In genomic region chr6:4413201-4413600, GRCm38 (mm10) we compare ENCODE assay signal across 18 mouse cellular contexts.
"Had no signal": no experiment of that assay in that cellular context is flagged by ENCODE, and none has a peak within 500 bp of the region (broad histone marks: within the 10 kb centered on the region; RNA-seq: fewer than 3 reads in every experiment).

No protein-coding gene starts in this region.

- H3K27me3 ChIP-seq: liver, embryonic 15.5 days; lung, embryonic 15.5 days; megakaryocyte, embryonic 14.5 days; midbrain, embryonic 12.5 days; neural tube, embryonic 12.5 days; stomach, embryonic 15.5 days had no signal

- ATAC-seq: liver, postnatal 0 days; lung, postnatal 0 days had no signal

- H3K9me3 ChIP-seq: liver, embryonic 15.5 days; lung, embryonic 15.5 days; megakaryocyte, embryonic 14.5 days; midbrain, embryonic 12.5 days; neural tube, embryonic 12.5 days; stomach, embryonic 15.5 days had no signal

- H3K4me2 ChIP-seq: liver, embryonic 15.5 days; lung, embryonic 15.5 days; midbrain, embryonic 12.5 days; neural tube, embryonic 12.5 days; stomach, embryonic 15.5 days had no signal

- H3K36me3 ChIP-seq: liver, embryonic 15.5 days; lung, embryonic 15.5 days; midbrain, embryonic 12.5 days; neural tube, embryonic 12.5 days; stomach, embryonic 15.5 days had no signal

- DNase-seq: liver, postnatal 0 days; lung, adult 2 months; lung, postnatal 14 days; lung, postnatal 36 days; midbrain, embryonic 14.5 days; right cerebral cortex, postnatal 14 days; thymus, adult 2 months; thymus, postnatal 25 days; thymus, postnatal 4 days had no signal

- H3K9ac ChIP-seq: liver, embryonic 15.5 days; liver, postnatal 0 days; lung, embryonic 15.5 days; midbrain, embryonic 12.5 days; neural tube, embryonic 12.5 days; stomach, embryonic 15.5 days had no signal

- H3K4me1 ChIP-seq: liver, embryonic 15.5 days; megakaryocyte, embryonic 14.5 days; stomach, embryonic 15.5 days had no signal

- H3K4me3 ChIP-seq: liver, embryonic 15.5 days; lung, embryonic 15.5 days; megakaryocyte, embryonic 14.5 days; midbrain, embryonic 12.5 days; neural tube, embryonic 12.5 days; stomach, embryonic 15.5 days had no signal

- H3K27ac ChIP-seq: liver, embryonic 15.5 days; lung, embryonic 15.5 days; macrophage; midbrain, embryonic 12.5 days; neural tube, embryonic 12.5 days; stomach, embryonic 15.5 days; stomach, postnatal 0 days had no signal
